Mouse (Mus musculus): ENCODE measurements around the gene Slc25a19. TPM values are rescaled to one million over a fixed set of nuclear protein-coding genes. Genes with fewer than 3 reads are reported as not detected.

Gene Slc25a19
- total RNA-seq, 2 experiments from 2014 or later: 40.9 to 45.2 TPM

DNA sequence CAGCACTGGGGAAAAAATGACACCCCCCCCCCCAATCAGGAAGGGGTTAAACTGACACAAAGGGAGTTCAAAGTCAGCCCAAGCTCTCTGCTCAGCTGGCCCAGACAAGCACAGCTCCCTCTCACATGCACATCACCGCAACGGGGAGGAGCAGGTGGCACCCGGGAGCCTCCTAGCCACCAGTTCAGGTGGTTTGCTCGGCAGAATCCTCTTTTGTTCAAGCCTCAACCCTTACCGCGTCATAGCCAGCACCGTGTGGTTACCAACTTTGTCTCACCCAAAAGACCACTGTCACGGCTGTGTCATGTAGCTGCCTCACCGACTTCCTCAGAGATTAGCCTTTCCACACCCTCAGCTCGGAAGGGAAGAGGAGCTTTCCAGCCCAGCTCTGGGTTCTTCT lies 15.2 kb upstream of the Slc25a19 start:
- no peak for DNase-seq
- intact Hi-C loops (cut with DNase I; ENCODE audit: low total_unique reads): loop anchor here (10.0 kb wide), 1 partner anchor 172 kb away; the partner anchor contains the start of genes Caskin2 and Tsen54

DNA sequence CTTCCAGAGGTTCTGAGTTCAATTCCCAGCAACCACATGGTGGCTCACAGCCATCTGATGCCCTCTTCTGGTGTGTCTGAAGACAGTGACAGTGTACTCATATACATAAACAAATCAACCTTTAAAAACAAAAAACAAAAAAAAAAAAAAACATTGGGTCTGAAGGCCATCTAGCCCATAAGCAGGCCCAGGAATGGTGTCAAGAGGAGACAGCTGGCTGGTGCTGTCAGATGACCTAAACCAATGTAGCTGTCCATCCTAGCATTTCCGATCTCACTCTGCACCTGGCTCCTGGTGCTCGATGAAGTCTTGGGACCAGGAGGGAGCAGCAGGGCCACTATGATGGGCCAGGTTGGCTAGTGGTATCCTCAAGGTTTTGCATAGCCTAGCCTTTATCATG lies 14.6 kb upstream of the Slc25a19 start:
- intact Hi-C loops (cut with DNase I; ENCODE audit: low total_unique reads): loop anchor here (10.0 kb wide), 1 partner anchor 172 kb away; the partner anchor contains the start of genes Caskin2 and Tsen54
- DNase-seq: no peak

DNA sequence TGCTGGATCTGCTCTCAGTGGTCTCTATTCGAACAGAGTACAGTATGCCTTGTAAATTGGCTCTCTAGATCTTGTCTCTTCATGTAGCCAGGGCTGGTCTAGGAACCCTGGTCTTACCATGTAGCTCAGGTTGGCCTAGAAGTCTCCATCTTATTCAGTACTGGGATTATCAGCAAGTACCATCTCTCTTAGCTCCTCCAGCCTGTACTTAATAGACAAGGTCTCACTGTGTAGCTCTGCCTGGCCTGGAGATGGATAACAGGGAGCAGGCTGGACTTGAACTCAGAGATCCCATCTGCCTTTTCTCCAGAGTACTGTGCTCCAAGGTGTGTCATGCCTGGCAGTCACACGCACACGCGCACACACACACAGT lies 13.6 kb upstream of the Slc25a19 start:
- intact Hi-C loops (cut with DNase I; ENCODE audit: low total_unique reads): loop anchor here (10.0 kb wide), 1 partner anchor 173 kb away; the partner anchor contains the start of genes Caskin2 and Tsen54
- DNase-seq: no peak

DNA sequence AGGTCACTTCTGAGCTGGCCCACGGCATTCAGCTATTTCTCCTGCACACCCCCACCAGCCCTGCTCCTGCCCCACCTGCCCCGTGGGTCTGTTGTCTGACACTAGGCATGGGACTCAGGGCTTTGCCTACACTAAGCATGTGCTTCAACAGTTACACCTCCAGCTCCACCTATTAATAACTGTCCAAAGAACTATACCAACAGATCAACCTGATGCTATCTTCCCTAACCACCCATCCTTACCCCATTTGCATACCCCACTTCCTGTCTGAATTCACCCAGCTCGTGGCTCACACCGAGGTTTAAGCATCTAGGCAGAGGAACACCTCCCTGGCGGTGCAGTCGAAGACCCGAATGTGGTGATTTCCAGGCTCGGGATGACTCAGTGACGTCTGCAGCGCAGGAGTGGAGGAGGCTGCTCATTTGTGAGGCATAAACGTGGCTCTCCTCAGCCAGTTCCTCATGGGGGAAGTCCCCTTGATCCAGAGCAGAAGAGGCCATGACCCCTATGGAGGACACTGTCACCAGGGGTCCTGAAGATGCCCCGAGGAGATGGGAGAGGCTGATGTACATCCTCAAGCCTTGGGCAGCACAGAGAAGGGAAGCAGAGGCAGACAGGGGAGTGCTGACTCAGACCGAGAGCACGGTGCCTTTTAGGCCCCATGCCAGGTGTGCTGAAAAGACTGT lies 13.0 kb upstream of the Slc25a19 start:
- intact Hi-C loops (cut with DNase I; ENCODE audit: low total_unique reads): loop anchor here (10.0 kb wide), 1 partner anchor 174 kb away; the partner anchor contains the start of genes Caskin2 and Tsen54
- DNase-seq: no peak

DNA sequence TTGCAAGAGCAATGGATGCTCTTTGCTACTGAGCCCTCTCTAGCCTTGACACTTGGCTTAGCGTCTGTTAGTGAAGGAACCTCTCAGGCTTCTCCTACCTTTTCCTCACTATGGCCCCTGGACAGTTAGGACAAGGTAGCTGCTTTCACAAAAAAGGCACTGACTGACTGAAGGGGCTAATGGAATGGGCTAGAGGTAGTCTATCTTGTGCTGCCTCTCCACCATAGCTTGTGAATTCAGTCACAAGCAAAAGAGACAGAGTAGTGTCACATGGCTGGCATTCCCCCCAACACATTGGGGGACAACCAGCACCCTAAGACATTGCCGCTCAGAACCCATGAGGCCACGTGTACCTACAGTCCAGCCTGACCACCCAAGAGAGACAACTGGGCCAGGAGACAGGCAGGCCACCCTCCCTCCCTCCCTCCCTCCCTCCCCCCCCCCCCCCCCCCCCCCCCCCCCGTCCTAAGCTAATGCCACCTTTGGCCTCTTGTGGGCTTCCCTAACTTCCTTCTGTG lies 12.3 kb upstream of the Slc25a19 start:
- intact Hi-C loops (cut with DNase I; ENCODE audit: low total_unique reads): loop anchor here (10.0 kb wide), 1 partner anchor 174 kb away; the partner anchor contains the start of genes Caskin2 and Tsen54
- DNase-seq: no peak

DNA sequence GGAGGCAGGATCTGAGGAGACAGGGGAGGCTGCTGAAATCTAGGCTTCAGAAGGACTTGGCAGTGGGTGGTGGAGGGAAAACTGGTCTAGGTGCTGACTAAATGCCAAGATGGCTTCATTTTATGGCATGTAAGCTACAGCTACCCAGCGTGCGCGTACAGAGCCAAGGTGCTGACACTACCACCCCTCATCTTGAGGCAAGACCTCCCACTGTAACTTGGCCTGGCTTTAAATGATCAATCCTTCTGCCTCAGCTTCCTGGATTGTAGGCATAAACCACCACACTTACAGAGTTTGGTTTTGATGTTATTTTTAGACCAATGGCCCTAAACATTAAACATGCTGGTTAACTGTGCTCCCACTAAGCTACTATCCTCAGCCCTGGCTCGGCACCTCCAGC lies 11.4 kb upstream of the Slc25a19 start:
- DNase-seq: no peak
- intact Hi-C loops (cut with DNase I; ENCODE audit: low total_unique reads): no loop called here

DNA sequence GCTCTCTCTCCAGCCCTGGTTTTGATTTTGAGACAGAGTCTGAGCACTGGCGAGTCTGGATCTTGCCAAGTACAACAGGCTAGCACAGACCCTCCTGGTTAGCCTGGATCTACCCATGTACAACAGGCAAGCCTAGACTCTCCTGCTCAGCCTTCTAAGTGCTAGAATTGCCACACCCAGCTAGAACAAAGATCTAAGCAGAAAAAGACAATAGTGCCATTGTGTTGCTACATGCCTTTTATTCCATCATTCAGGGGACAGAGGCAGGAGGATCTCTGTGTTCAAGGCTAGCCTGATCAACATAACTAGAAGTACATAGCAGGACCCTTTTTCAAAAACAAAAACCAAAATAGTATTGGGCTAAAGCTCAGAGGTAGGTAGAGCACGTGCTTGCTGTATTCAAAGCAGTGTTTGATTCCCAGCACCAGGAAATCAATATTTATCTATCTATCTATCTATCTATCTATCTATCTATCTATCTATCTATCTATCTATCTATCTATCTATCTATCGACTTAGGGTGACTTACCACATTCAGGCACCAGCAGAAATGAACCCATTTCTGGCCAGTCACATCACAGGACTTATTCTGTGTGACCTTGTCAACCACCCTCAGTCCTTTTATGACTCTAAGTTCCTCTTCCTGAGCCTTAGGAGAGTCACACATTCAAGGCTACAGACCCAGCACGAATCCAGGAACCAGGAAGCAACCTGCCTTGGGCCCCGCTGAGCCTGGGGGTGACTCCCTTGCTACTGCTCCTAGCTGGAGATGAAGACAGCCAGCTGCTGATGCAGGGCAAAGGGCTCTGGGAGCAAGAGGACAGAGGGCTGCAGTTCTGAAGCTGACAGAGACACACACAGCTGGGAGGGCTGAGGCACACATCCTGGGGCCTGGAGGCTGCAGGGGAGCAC lies 10.7 kb upstream of the Slc25a19 start:
- intact Hi-C loops (cut with DNase I; ENCODE audit: low total_unique reads): no loop called here
- DNase-seq: no peak

DNA sequence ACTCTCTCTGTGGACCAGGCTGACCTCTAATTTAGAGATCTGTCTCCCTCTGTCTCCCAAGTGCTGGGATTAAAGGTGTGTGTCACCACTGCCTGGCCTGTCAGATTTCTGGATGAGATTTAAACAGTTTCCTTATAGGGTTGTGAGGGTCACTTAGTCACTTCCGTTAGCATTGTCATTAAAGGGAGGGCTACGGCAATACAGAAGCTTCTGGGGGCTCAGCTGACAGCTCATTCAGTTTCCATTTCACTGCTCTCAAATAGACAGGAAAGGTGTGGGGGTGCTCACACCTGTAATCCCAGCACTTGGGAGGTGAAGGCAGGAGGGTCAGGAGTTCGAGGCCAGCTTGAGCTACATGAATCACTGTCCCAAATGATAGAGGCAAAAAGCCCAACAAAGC lies 8.9 kb upstream of the Slc25a19 start:
- DNase-seq: no peak
- intact Hi-C loops (cut with DNase I; ENCODE audit: low total_unique reads): no loop called here

DNA sequence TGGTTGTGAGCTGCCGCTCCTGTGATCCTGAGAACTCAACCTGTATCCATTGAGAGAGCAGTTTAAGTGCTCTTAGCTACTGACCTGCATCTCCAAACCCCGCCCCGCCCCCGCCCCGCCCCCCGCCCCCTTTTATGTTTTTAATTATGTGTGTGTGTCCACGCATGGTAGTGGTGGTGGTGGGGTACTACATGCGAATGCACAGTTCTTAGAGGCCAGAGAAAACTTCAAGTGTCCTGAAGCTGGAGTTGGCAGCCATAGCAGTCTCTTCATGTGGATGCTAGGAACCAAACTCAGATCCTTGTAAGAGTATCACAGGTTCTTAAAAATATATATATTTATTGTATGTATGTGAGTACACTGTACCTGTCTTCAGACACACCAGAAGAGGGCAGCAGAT lies 7.4 kb upstream of the Slc25a19 start:
- DNase-seq: no peak
- intact Hi-C loops (cut with DNase I; ENCODE audit: low total_unique reads): no loop called here

DNA sequence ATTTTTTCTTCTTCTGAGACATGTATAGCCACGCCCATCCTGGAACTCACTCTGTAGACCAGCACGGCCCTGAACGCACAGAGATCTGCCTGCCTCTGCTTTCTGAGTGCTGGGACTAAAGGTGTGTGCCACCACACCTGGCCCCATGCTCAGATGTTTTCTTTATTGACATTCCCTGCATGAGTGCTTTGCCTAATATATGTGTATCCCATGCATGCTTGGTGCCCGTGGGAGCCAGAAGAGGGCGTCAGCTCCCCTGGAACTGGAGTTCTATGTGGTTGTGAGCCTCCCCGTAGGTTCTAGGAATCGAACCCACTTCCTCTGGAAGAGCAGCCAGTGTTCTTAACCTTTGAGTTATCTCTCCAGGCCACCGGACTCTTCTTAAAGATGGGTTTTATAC lies 6.9 kb upstream of the Slc25a19 start:
- intact Hi-C loops (cut with DNase I; ENCODE audit: low total_unique reads): no loop called here
- DNase-seq: no peak

DNA sequence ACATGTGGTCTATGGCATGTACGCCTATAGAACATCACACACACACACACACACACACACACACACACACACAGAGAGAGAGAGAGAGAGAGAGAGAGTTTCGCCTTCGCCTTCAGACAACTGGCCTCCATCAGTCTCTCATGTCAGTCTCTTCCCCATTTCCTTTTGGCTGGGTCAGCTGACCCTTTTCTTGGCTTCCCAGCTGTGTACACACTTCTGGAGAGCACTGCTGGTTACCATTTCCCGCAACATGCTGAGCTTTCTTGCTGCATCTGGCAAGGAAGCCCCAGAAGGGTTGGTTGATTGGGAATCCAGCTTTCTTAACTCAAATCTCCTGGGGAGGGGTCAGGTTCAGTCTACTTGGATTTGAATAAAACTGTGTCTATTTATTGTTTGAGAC lies 6.0 kb upstream of the Slc25a19 start:
- DNase-seq: no peak
- intact Hi-C loops (cut with DNase I; ENCODE audit: low total_unique reads): no loop called here

DNA sequence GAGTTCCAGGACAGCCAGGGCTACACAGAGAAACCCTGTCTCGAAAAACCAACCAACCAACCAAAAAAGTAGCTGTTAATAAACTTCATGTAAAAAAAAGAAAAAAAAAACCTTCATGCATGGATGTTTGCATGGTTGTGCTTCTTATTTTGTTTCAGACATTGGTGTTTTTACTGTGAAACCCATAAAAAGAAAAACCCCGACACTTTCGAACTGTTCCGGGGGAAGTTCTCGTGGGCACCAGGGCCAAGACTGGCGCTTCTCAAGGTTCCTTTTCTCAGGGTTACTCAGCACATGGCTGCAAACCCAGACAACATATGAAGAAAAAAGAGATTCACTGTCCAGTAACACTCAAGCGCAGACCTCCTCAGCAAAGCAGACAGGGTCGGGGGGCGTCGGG lies 4.8 kb upstream of the Slc25a19 start:
- intact Hi-C loops (cut with DNase I; ENCODE audit: low total_unique reads): no loop called here
- no peak for DNase-seq

DNA sequence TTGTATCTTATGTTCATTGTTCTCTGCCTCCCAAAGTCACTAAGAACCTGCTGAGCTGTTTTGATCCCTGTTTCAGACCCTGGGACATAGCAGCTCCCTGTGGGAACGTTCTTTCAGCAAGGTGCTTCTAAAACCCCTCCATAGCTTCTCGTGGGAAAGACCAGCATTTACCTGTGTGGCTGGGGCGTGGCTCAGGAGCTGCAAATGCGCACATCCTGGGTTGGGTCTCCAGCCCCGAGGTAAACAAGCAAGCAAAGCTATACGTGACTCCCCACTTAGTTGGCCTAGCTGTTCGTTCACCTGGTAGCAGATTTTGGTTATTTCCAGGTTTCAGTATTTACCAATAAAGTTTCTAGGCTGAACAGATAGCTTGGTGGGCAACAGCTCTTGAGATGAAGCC lies 4.2 kb upstream of the Slc25a19 start:
- intact Hi-C loops (cut with DNase I; ENCODE audit: low total_unique reads): no loop called here
- no peak for DNase-seq

DNA sequence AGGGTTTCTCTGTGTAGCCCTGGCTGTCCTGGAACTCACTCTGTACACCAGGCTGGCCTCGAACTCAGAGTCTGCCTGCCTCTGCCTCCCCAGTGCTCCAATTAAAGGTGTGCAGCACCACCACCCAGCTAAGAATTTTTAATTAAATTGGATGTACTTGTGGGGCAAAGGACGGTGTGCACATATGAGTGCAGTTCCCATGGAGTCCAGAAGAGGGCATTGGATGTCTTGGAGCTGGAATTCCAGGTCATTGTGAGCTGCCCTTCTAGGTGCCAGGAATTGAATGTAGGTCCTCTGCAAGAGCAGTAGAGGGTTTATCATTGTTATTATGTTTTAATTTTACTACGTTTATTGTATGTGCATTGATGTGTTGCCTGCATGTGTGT lies 3.4 kb upstream of the Slc25a19 start:
- intact Hi-C loops (cut with DNase I; ENCODE audit: low total_unique reads): no loop called here
- no peak for DNase-seq

DNA sequence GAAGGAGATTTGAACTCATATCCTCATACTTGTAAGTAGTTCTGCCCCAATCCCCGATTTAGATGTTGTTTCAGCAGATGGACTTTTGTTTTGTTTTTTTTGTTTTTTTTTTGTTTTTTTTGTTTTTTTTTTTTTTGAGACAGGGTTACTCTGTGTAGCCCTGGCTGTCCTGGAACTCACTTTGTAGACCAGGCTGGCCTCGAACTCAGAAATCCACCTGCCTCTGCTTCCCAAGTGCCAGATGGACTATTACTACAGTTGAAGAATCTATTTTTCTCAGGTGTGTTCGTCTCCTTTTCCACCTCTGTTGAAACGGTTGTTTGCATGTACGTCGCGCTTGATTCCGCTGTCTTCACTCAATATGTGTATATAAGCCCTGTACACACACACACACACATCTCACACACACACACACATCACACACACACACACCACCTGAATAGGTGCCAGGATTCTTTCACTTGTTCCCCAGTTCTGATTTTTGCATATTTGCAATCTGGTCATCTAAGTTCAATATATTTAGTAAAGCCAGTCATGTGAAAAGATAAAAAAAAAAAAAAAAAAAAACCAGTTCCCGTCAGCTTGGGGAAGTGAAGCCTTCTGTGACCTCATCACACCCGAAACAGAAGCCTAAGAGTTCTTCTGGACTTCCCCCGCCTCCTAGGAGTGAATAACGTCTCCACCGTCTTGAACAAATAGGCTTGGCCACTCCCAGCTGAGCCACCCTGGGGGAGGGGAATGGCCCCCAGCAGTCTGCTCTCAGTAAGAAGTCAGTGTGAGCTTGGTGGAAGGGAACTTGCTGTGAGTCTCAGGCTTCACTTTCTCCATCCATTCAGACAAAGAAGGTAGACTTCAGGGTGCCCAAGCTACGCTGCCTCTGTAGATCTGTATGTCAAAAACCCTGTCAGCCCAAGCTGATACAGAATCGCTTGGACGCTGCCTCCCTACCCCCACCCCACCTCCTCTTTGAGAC lies 2.7 kb upstream of the Slc25a19 start:
- no peak for DNase-seq
- intact Hi-C loops (cut with DNase I; ENCODE audit: low total_unique reads): no loop called here

DNA sequence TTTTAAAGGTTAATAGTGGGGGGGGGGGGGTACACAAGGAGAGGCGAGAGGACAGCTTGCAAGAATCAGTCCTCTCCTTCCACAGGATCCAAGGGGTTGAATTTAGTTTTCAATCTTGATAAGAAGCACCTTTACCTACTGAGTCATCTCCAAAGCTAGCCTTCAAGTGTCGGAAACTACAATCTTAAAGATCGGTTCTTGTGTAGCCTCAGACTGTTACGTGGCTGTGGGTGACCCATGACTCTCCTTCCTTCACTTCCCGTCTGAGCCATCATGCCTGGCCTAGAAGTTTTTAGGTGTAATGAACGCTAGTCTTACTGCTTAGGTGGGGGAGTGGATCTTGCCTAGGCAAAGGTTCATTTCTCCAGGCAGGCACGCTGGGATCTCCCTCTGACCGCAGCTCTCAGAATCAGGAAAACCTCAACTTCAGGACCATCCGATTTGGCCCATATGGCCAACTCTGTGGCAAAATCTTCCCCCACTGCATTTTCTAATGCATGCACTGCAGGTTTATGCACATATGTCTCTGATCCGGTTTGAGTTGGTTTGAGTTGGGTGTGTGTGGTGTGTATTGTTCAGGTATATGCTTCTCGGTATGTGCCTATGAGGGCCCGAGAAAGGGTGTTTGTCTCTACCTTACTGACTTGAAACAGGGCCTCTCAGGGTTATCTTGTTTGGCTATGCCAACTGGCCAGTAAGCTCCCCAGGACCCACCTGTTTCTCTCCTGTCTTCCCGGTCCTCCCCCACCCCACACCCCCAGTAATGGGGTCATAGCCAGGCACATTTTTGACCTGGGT lies 1.8 kb upstream of the Slc25a19 start:
- intact Hi-C loops (cut with DNase I; ENCODE audit: low total_unique reads): no loop called here
- no peak for DNase-seq

DNA sequence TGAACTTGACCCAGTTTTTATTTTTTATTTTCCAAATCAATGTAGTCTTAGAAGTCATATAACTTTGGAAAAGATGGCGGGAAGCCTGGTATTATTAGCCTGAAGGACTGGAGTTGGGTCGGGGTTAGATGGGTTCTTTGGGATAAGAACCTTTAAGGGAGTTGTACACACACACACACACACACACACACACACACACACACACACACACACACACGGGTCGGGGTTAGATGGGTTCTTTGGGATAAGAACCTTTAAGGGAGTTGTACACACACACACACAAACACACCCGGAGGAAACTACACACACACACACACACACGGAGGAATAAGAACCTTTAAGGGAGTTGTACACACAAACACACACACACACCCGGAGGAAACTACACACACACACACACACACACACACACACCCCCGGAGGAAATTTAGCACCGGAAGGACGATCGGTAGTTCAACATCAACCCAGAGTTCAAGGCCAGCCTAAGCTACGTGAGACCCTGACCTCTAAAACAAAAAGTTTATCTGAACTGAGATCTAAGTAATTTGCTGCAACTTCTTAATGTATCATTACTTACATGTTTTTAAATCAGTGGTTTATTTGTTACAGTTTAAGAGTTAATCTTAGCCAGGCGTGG lies 488 bp upstream of the Slc25a19 start:
- DNase-seq: no peak
- intact Hi-C loops (cut with DNase I; ENCODE audit: low total_unique reads): no loop called here
